Mouse (Mus musculus): ENCODE measurements around the gene Chrna3. TPM values are rescaled to one million over a fixed set of nuclear protein-coding genes. Genes with fewer than 3 reads are reported as not detected.

Chrna3 gene
- polyA plus RNA-seq, 1 experiment: not detected

GRCm38 (mm10) chr9:55039983-55040382 lies 13.6 kb upstream of the Chrna3 start:
- Histone ChIP-seq H3K27me3 (ENCODE audit: control insufficient read depth, insufficient read depth, insufficient read length) (peaks cover 39% of the 10 kb centered on the region), H3ac (ENCODE audit: control insufficient read depth, insufficient read length) (no peak overlapping the region), H3K4me2 (ENCODE audit: low read depth) (no peak overlapping the region), H3K36me3 (ENCODE audit: control insufficient read depth, insufficient read depth) (no peaks in the 10 kb centered on the region), H3K79me2 (ENCODE audit: control insufficient read depth, insufficient read depth) (no peaks in the 10 kb centered on the region), H3K4me3 (no peak overlapping the region)
- TF ChIP-seq CEBPB (IDR thresholded peaks at IDR 0.05; ENCODE audit: insufficient read depth, poor library complexity, severe bottlenecking) (no peak), MAX (IDR thresholded peaks at IDR 0.05; ENCODE audit: low read depth) (no peak), MYOG (IDR thresholded peaks at IDR 0.05; ENCODE audit: control insufficient read depth in 1 of 3, insufficient read depth in 1 of 3, insufficient read length in 2 of 3, low read depth in 2 of 3) (no peak), E2F4 (IDR thresholded peaks at IDR 0.05; ENCODE audit: insufficient read depth) (no peak), POLR2A (IDR thresholded peaks at IDR 0.05; ENCODE audit: insufficient read length, low read depth) (no peak), POLR2AphosphoS2 (IDR thresholded peaks at IDR 0.05; ENCODE audit: insufficient read length, low read depth) (no peak), USF1 (IDR thresholded peaks at IDR 0.05; ENCODE audit: low read depth) (no peak), REST (IDR thresholded peaks at IDR 0.05; ENCODE audit: insufficient read depth, insufficient read length) (no peak), TCF3 (IDR thresholded peaks at IDR 0.05; ENCODE audit: insufficient read length, low read depth) (no peak), MYOD1 (IDR thresholded peaks at IDR 0.05; ENCODE audit: control insufficient read depth in 1 of 3, insufficient read length in 2 of 3, low read depth in 2 of 3) (no peak), TCF12 (IDR thresholded peaks at IDR 0.05; ENCODE audit: insufficient read depth, poor library complexity, severe bottlenecking) (no peak), SRF (IDR thresholded peaks at IDR 0.05; ENCODE audit: control insufficient read depth, insufficient read length, low read depth) (no peak)

GRCm38 (mm10) chr9:55038948-55039347 lies 12.6 kb upstream of the Chrna3 start:
- Histone ChIP-seq H3K79me2 (ENCODE audit: control insufficient read depth, insufficient read depth) (no peaks in the 10 kb centered on the region), H3K4me2 (ENCODE audit: low read depth) (no peak overlapping the region), H3K36me3 (ENCODE audit: control insufficient read depth, insufficient read depth) (no peaks in the 10 kb centered on the region), H3K27me3 (ENCODE audit: control insufficient read depth, insufficient read depth, insufficient read length) (peaks cover 45% of the 10 kb centered on the region), H3K4me3 (no peak overlapping the region), H3ac (ENCODE audit: control insufficient read depth, insufficient read length) (no peak overlapping the region)
- TF ChIP-seq POLR2A (IDR thresholded peaks at IDR 0.05; ENCODE audit: insufficient read length, low read depth) (no peak), E2F4 (IDR thresholded peaks at IDR 0.05; ENCODE audit: insufficient read depth) (no peak), MAX (IDR thresholded peaks at IDR 0.05; ENCODE audit: low read depth) (no peak), MYOG (IDR thresholded peaks at IDR 0.05; ENCODE audit: control insufficient read depth in 1 of 3, insufficient read depth in 1 of 3, insufficient read length in 2 of 3, low read depth in 2 of 3) (no peak), TCF12 (IDR thresholded peaks at IDR 0.05; ENCODE audit: insufficient read depth, poor library complexity, severe bottlenecking) (no peak), USF1 (IDR thresholded peaks at IDR 0.05; ENCODE audit: low read depth) (no peak), REST (IDR thresholded peaks at IDR 0.05; ENCODE audit: insufficient read depth, insufficient read length) (no peak), SRF (IDR thresholded peaks at IDR 0.05; ENCODE audit: control insufficient read depth, insufficient read length, low read depth) (no peak), TCF3 (IDR thresholded peaks at IDR 0.05; ENCODE audit: insufficient read length, low read depth) (no peak), MYOD1 (IDR thresholded peaks at IDR 0.05; ENCODE audit: control insufficient read depth in 1 of 3, insufficient read length in 2 of 3, low read depth in 2 of 3) (no peak), POLR2AphosphoS2 (IDR thresholded peaks at IDR 0.05; ENCODE audit: insufficient read length, low read depth) (no peak), CEBPB (IDR thresholded peaks at IDR 0.05; ENCODE audit: insufficient read depth, poor library complexity, severe bottlenecking) (no peak)

GRCm38 (mm10) chr9:55031435-55032167 lies 5.2 kb upstream of the Chrna3 start:
- Histone ChIP-seq H3ac (ENCODE audit: control insufficient read depth, insufficient read length) (no peak overlapping the region), H3K4me2 (ENCODE audit: low read depth) (no peak overlapping the region), H3K79me2 (ENCODE audit: control insufficient read depth, insufficient read depth) (no peaks in the 10 kb centered on the region), H3K27me3 (ENCODE audit: control insufficient read depth, insufficient read depth, insufficient read length) (peaks cover 16% of the 10 kb centered on the region), H3K36me3 (ENCODE audit: control insufficient read depth, insufficient read depth) (no peaks in the 10 kb centered on the region), H3K4me3 (no peak overlapping the region)
- TF ChIP-seq MYOD1 (IDR thresholded peaks at IDR 0.05; ENCODE audit: control insufficient read depth in 1 of 3, insufficient read length in 2 of 3, low read depth in 2 of 3) (no peak), TCF3 (IDR thresholded peaks at IDR 0.05; ENCODE audit: insufficient read length, low read depth) (no peak), MAX (IDR thresholded peaks at IDR 0.05; ENCODE audit: low read depth) (no peak)

GRCm38 (mm10) chr9:55025534-55026274 lies 658 bp downstream of the Chrna3 start:
- no peaks in the 10 kb centered on the region for H3K36me3 ChIP-seq (ENCODE audit: control insufficient read depth, insufficient read depth)
- no peak overlapping the region for H3K4me2 ChIP-seq (ENCODE audit: low read depth)
- H3K27me3 ChIP-seq (ENCODE audit: control insufficient read depth, insufficient read depth, insufficient read length): peaks cover 26% of the 10 kb centered on the region
- TF ChIP-seq SRF (IDR thresholded peaks at IDR 0.05; ENCODE audit: control insufficient read depth, insufficient read length, low read depth) (no peak), CEBPB (IDR thresholded peaks at IDR 0.05; ENCODE audit: insufficient read depth, poor library complexity, severe bottlenecking) (no peak), MYOG (IDR thresholded peaks at IDR 0.05; ENCODE audit: control insufficient read depth in 1 of 3, insufficient read depth in 1 of 3, insufficient read length in 2 of 3, low read depth in 2 of 3) (no peak), MYOD1 (IDR thresholded peaks at IDR 0.05; ENCODE audit: control insufficient read depth in 1 of 3, insufficient read length in 2 of 3, low read depth in 2 of 3) (no peak), USF1 (IDR thresholded peaks at IDR 0.05; ENCODE audit: low read depth) (no peak), MAX (IDR thresholded peaks at IDR 0.05; ENCODE audit: low read depth) (no peak), TCF12 (IDR thresholded peaks at IDR 0.05; ENCODE audit: insufficient read depth, poor library complexity, severe bottlenecking) (no peak), TCF3 (IDR thresholded peaks at IDR 0.05; ENCODE audit: insufficient read length, low read depth) (no peak), REST (IDR thresholded peaks at IDR 0.05; ENCODE audit: insufficient read depth, insufficient read length) (no peak), POLR2AphosphoS2 (IDR thresholded peaks at IDR 0.05; ENCODE audit: insufficient read length, low read depth) (no peak), POLR2A (IDR thresholded peaks at IDR 0.05; ENCODE audit: insufficient read length, low read depth) (no peak), E2F4 (IDR thresholded peaks at IDR 0.05; ENCODE audit: insufficient read depth) (no peak)
- H3K4me3 ChIP-seq: no peak overlapping the region
- H3ac ChIP-seq (ENCODE audit: control insufficient read depth, insufficient read length): no peak overlapping the region
- H3K79me2 ChIP-seq (ENCODE audit: control insufficient read depth, insufficient read depth): no peaks in the 10 kb centered on the region

All from myocyte (in vitro differentiated cells).